Comparison of ENCODE assay signal across 8 mouse cellular contexts in genomic region chr7:106213770-106214169, GRCm38 (mm10). TPM values are rescaled to one million over a fixed set of nuclear protein-coding genes. Genes with fewer than 3 reads are reported as not detected.
DNase-seq lines count a peak whose midpoint lies in the region; ATAC-seq and TF ChIP-seq lines count a peak whose summit lies in the region.
"Not testable (repeated sequence)": the region's sequence is repeated elsewhere in the genome, so short reads cannot be mapped to it uniquely, and the experiment has no call there.
"Had no signal": no experiment of that assay in that cellular context is flagged by ENCODE, and none has a peak within 500 bp of the region (broad histone marks: within the 10 kb centered on the region; RNA-seq: fewer than 3 reads in every experiment).

No protein-coding gene starts in this region.

- DNase-seq in forebrain, postnatal 0 days; hindbrain, embryonic 11.5 days (ENCODE audit: low spot score); liver, embryonic 13.5 days: not testable (repeated sequence)

- H3K27me3 ChIP-seq in forebrain, postnatal 0 days (ENCODE audit: insufficient read depth, low read length); hindbrain, embryonic 11.5 days (ENCODE audit: control insufficient read depth, insufficient read depth, low read length); kidney, embryonic 14.5 days (ENCODE audit: control insufficient read depth, insufficient read depth, low read length); liver, embryonic 13.5 days: not testable (repeated sequence)

- H3K4me3 ChIP-seq in forebrain, postnatal 0 days (ENCODE audit: low read depth, low read length); hindbrain, embryonic 11.5 days (ENCODE audit: low read depth, low read length); kidney, embryonic 14.5 days (ENCODE audit: low read length); liver, embryonic 13.5 days (replicated peaks): not testable (repeated sequence)

- H3K4me2 ChIP-seq in forebrain, postnatal 0 days (ENCODE audit: low read depth); hindbrain, embryonic 11.5 days (replicated peaks; ENCODE audit: low read depth, low read length); kidney, embryonic 14.5 days (replicated peaks; ENCODE audit: low read depth, low read length); liver, embryonic 13.5 days: not testable (repeated sequence)

- H3K4me1 ChIP-seq in forebrain, postnatal 0 days (ENCODE audit: insufficient read depth); hindbrain, embryonic 11.5 days (replicated peaks; ENCODE audit: control insufficient read depth, insufficient read depth, low read length); kidney, embryonic 14.5 days (ENCODE audit: control insufficient read depth, insufficient read depth, low read length); liver, embryonic 13.5 days (replicated peaks): not testable (repeated sequence)

- peak; percentile 86 for ATAC-seq in erythroid progenitor cell, adult 5-6 weeks (replicated peaks; ENCODE audit: low FRiP score, poor library complexity, severe bottlenecking)
- peak; percentile 14; the same call in 1 of the 2 replicates for ATAC-seq in forebrain, postnatal 0 days
- peak; percentile 85 for ATAC-seq in hindbrain, embryonic 11.5 days (ENCODE audit: low FRiP score)
- ATAC-seq in kidney, embryonic 14.5 days (ENCODE audit: low FRiP score, low TSS enrichment), result peak; percentile 86
- ATAC-seq in liver, embryonic 13.5 days (ENCODE audit: low read depth), result peak; percentile 78
- ATAC-seq in megakaryocyte, adult 5-6 weeks (ENCODE audit: poor library complexity, severe bottlenecking), result peak; percentile 72
- ATAC-seq in monocyte, adult 5-6 weeks (replicated peaks; ENCODE audit: insufficient number of reproducible peaks, low FRiP score, low TSS enrichment, poor library complexity, severe bottlenecking), result peak; percentile 83

- not testable (repeated sequence) for H3K9ac ChIP-seq in forebrain, postnatal 0 days; hindbrain, embryonic 11.5 days (ENCODE audit: low read depth, low read length); kidney, embryonic 14.5 days (ENCODE audit: low read depth, low read length); liver, embryonic 13.5 days

- not testable (repeated sequence) for H3K9me3 ChIP-seq in forebrain, postnatal 0 days (ENCODE audit: low read length); hindbrain, embryonic 11.5 days (ENCODE audit: control insufficient read depth, low read length); kidney, embryonic 14.5 days (ENCODE audit: control insufficient read depth, low read length); liver, embryonic 13.5 days (replicated peaks)

- TF ChIP-seq CTCF in forebrain, postnatal 0 days (IDR thresholded peaks at IDR 0.05; ENCODE audit: low read depth), result not testable (repeated sequence)

- H3K27ac ChIP-seq in forebrain, postnatal 0 days (ENCODE audit: low read depth, low read length); hindbrain, embryonic 11.5 days (ENCODE audit: low read depth, low read length); kidney, embryonic 14.5 days (ENCODE audit: low read depth, low read length); liver, embryonic 13.5 days: not testable (repeated sequence)

- WGBS in forebrain, postnatal 0 days, result no CpG with 5 or more reads among the region's 4 CpGs
- no CpG with 5 or more reads among the region's 4 CpGs for WGBS in hindbrain, embryonic 11.5 days
- no CpG with 5 or more reads among the region's 4 CpGs for WGBS in kidney, embryonic 14.5 days
- WGBS in liver, embryonic 13.5 days (ENCODE audit: insufficient replicate concordance), result no CpG with 5 or more reads among the region's 4 CpGs

- not testable (repeated sequence) for H3K36me3 ChIP-seq in forebrain, postnatal 0 days (ENCODE audit: insufficient read depth); hindbrain, embryonic 11.5 days (ENCODE audit: control insufficient read depth, insufficient read depth, low read length); kidney, embryonic 14.5 days (ENCODE audit: control insufficient read depth, insufficient read depth, low read length); liver, embryonic 13.5 days

RNA-seq across cellular contexts. Expression of gene Gvin1, which starts 1.4 kb away (rescaled TPM):
- 0.84 and 15.5 TPM in 2 replicates for total RNA-seq in erythroid progenitor cell, adult 5-6 weeks (2015; ENCODE audit: low replicate concordance)
- total RNA-seq in erythroid progenitor cell, adult 5-6 weeks (2017; ENCODE audit: low replicate concordance), result 10.0 and 21.6 TPM in 2 replicates
- 0.54 and 1.4 TPM in 2 replicates for total RNA-seq in forebrain, postnatal 0 days (2014; rRNA removed)
- 0.08 TPM in 1 of 2 replicates, not detected in the other for polyA plus RNA-seq in forebrain, postnatal 0 days (2015; fragmentation: Nextera tagmentation; extraction: Ambion mirVana)
- polyA plus RNA-seq in hindbrain, embryonic 11.5 days (2014; fragmentation: Nextera tagmentation; extraction: Ambion mirVana), result not detected in 2 replicates
- 0.55 TPM in 1 of 2 replicates, not detected in the other for polyA plus RNA-seq in kidney, embryonic 14.5 days (2014; fragmentation: Nextera tagmentation; extraction: Ambion mirVana)
- polyA plus RNA-seq in liver, embryonic 13.5 days (2015; fragmentation: Nextera tagmentation; extraction: Ambion mirVana), result 0.29 and 0.44 TPM in 2 replicates
- 82.0 and 84.1 TPM in 2 replicates for total RNA-seq in megakaryocyte, adult 5-6 weeks (2015)
- total RNA-seq in megakaryocyte, adult 5-6 weeks (2017), result 179 and 182 TPM in 2 replicates
- 309 to 793 TPM (median 366 TPM) in 3 replicates for total RNA-seq in monocyte, adult 5-6 weeks (2017)
- polyA plus RNA-seq: C2C12 had no signal

Comparison
In these comparisons a context has a peak if more than half of its experiments do, and no peak if none do; other contexts are left out.
1. ATAC-seq: peak in every context shown above with its lines; median percentile 86 in erythroid progenitor cell, adult 5-6 weeks; 86 in kidney, embryonic 14.5 days; 85 in hindbrain, embryonic 11.5 days; 83 in monocyte, adult 5-6 weeks; 78 in liver, embryonic 13.5 days; 72 in megakaryocyte, adult 5-6 weeks; 14 in forebrain, postnatal 0 days.